Mouse (Mus musculus): ENCODE measurements around the gene Fam196a. TPM values are rescaled to one million over a fixed set of nuclear protein-coding genes. Genes with fewer than 3 reads are reported as not detected.

The Fam196a gene
- polyA plus RNA-seq, 2 experiments, result not detected

DNA sequence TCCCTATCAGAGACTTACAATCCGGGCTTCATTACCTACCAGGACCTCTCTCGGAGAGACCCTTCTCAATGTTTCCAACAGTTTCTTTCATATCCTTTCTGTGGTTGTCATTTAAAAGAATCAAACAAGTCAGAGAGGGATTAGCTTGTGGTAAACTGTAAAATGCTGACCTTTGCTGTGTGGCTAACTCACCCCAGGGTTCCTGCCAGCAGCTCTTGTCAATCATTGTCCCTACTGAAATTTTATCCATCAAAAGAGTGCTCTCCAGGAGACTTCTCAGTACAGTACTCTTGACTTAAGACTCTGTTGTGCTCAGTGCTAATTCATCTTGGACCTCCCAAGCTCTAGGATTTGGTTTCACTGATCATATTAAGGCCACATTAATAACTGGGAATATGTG, 36.2 kb downstream of the Fam196a start:
- ATAC-seq (ENCODE audit: insufficient read depth), result no peak
- DNase-seq (ENCODE audit: low read depth in 3 of 3, low spot score in 3 of 3), result no peak
- Histone ChIP-seq H3K27me3 (ENCODE audit: control insufficient read depth, insufficient read depth, low read length) (no peaks in the 10 kb centered on the region), H3K4me3 (ENCODE audit: insufficient read depth in 1 of 2, low read depth in 2 of 2, low read length in 2 of 2) (no peak overlapping the region), H3K27ac (no peak overlapping the region), H3K36me3 (replicated peaks; ENCODE audit: control insufficient read depth, insufficient read depth, low read depth) (no peaks in the 10 kb centered on the region), H3K9ac (replicated peaks) (no peak overlapping the region), H3K4me2 (ENCODE audit: low read depth) (no peak overlapping the region), H3K4me1 (replicated peaks; ENCODE audit: control insufficient read depth in 2 of 2, insufficient read depth in 2 of 2, low read length in 1 of 2) (no peaks in the 10 kb centered on the region), H3K9me3 (ENCODE audit: control insufficient read depth, low read length) (no peaks in the 10 kb centered on the region)
- no peak for TF ChIP-seq CTCF (IDR thresholded peaks at IDR 0.05; ENCODE audit: low read depth)
- no peak for TF ChIP-seq EP300 (IDR thresholded peaks at IDR 0.05; ENCODE audit: low read depth)
- 60% methylated on average over 2 of the region's 2 CpGs for WGBS (ENCODE audit: insufficient replicate concordance)

DNA sequence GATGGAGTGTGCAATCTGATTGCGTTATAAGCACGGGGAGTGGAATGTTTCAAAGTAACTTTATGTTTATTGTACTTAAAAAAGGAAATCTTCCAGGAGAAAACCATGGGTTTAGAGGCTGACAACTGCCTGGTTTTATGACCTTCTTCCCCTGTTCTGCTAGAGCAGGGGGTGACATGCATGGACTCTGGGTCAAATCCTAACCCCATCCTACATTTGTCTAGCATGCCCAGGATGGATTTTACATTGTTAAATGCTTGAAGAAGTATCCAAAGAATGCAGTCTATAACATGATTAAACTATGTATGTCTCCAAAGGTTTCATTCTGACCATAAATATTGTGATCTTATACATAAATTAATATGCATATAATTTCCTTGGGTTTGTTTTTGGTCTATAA, 38.8 kb downstream of the Fam196a start:
- ATAC-seq (ENCODE audit: insufficient read depth) (no peak), DNase-seq (ENCODE audit: low read depth in 3 of 3, low spot score in 3 of 3) (no peak)
- TF ChIP-seq CTCF (IDR thresholded peaks at IDR 0.05; ENCODE audit: low read depth) (no peak), EP300 (IDR thresholded peaks at IDR 0.05; ENCODE audit: low read depth) (no peak)
- H3K4me2 ChIP-seq (ENCODE audit: low read depth), result no peak overlapping the region
- WGBS (ENCODE audit: insufficient replicate concordance), result 69% methylated on average over 2 of the region's 2 CpGs
- no peaks in the 10 kb centered on the region for H3K27me3 ChIP-seq (ENCODE audit: control insufficient read depth, insufficient read depth, low read length)
- H3K4me1 ChIP-seq (replicated peaks; ENCODE audit: control insufficient read depth in 2 of 2, insufficient read depth in 2 of 2, low read length in 1 of 2), result no peaks in the 10 kb centered on the region
- no peak overlapping the region for H3K27ac ChIP-seq
- H3K9ac ChIP-seq (replicated peaks), result no peak overlapping the region
- no peaks in the 10 kb centered on the region for H3K9me3 ChIP-seq (ENCODE audit: control insufficient read depth, low read length)
- H3K4me3 ChIP-seq (ENCODE audit: insufficient read depth in 1 of 2, low read depth in 2 of 2, low read length in 2 of 2), result no peak overlapping the region
- H3K36me3 ChIP-seq (replicated peaks; ENCODE audit: control insufficient read depth, insufficient read depth, low read depth), result no peaks in the 10 kb centered on the region

- Histone ChIP-seq H3K4me1 (replicated peaks; ENCODE audit: control insufficient read depth in 2 of 2, insufficient read depth in 2 of 2, low read length in 1 of 2) (no peaks in the 10 kb centered on the region), H3K9ac (replicated peaks) (no peak overlapping the region), H3K4me3 (ENCODE audit: insufficient read depth in 1 of 2, low read depth in 2 of 2, low read length in 2 of 2) (no peak overlapping the region), H3K9me3 (ENCODE audit: control insufficient read depth, low read length) (no peaks in the 10 kb centered on the region), H3K27ac (no peak overlapping the region), H3K36me3 (replicated peaks; ENCODE audit: control insufficient read depth, insufficient read depth, low read depth) (no peaks in the 10 kb centered on the region), H3K4me2 (ENCODE audit: low read depth) (no peak overlapping the region), H3K27me3 (ENCODE audit: control insufficient read depth, insufficient read depth, low read length) (no peaks in the 10 kb centered on the region)
- WGBS (ENCODE audit: insufficient replicate concordance), result 46% methylated on average over 2 of the region's 2 CpGs
- ATAC-seq (ENCODE audit: insufficient read depth), result no peak
- no peak for DNase-seq (ENCODE audit: low read depth in 3 of 3, low spot score in 3 of 3)
- TF ChIP-seq EP300 (IDR thresholded peaks at IDR 0.05; ENCODE audit: low read depth) (no peak), CTCF (IDR thresholded peaks at IDR 0.05; ENCODE audit: low read depth) (no peak)
Observed at GRCm38 (mm10) chr7:134894604-134895003, 43.6 kb downstream of the Fam196a start.

GRCm38 (mm10) chr7:134892972-134893371, 45.3 kb downstream of the Fam196a start:
- no peaks in the 10 kb centered on the region for H3K27me3 ChIP-seq (ENCODE audit: control insufficient read depth, insufficient read depth, low read length)
- ATAC-seq (ENCODE audit: insufficient read depth), result no peak
- no peak overlapping the region for H3K4me2 ChIP-seq (ENCODE audit: low read depth)
- H3K4me1 ChIP-seq (replicated peaks; ENCODE audit: control insufficient read depth in 2 of 2, insufficient read depth in 2 of 2, low read length in 1 of 2), result no peaks in the 10 kb centered on the region
- no peaks in the 10 kb centered on the region for H3K9me3 ChIP-seq (ENCODE audit: control insufficient read depth, low read length)
- 65% methylated on average over 4 of the region's 4 CpGs for WGBS (ENCODE audit: insufficient replicate concordance)
- H3K9ac ChIP-seq (replicated peaks), result no peak overlapping the region
- DNase-seq (ENCODE audit: low read depth in 3 of 3, low spot score in 3 of 3), result no peak
- no peak overlapping the region for H3K4me3 ChIP-seq (ENCODE audit: insufficient read depth in 1 of 2, low read depth in 2 of 2, low read length in 2 of 2)
- TF ChIP-seq EP300 (IDR thresholded peaks at IDR 0.05; ENCODE audit: low read depth), result no peak
- TF ChIP-seq CTCF (IDR thresholded peaks at IDR 0.05; ENCODE audit: low read depth), result peak; percentile 52
- no peak overlapping the region for H3K27ac ChIP-seq
- H3K36me3 ChIP-seq (replicated peaks; ENCODE audit: control insufficient read depth, insufficient read depth, low read depth), result no peaks in the 10 kb centered on the region

DNA sequence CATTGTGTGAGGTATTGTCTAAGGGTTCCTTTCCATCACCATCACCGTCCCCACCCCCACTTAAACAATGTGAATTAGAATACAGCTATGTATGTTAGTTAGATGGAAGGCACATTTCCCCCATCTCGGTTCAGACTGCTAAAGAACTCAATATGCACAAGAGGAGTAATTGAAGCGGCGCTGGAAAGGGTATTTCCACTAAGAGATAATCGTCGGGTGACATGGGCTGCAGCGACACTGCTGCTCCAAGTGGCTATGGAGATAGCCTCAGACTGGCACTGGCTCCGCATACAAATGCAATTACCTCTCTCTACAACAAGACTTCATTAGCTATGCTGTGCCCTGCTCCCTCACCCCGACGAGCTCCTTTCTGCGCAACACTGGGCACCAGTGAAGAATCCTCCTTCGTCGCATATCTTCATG, 45.8 kb downstream of the Fam196a start:
- TF ChIP-seq EP300 (IDR thresholded peaks at IDR 0.05; ENCODE audit: low read depth), result no peak
- Histone ChIP-seq H3K27me3 (ENCODE audit: control insufficient read depth, insufficient read depth, low read length) (no peaks in the 10 kb centered on the region), H3K4me2 (ENCODE audit: low read depth) (no peak overlapping the region), H3K4me3 (ENCODE audit: insufficient read depth in 1 of 2, low read depth in 2 of 2, low read length in 2 of 2) (no peak overlapping the region), H3K9ac (replicated peaks) (no peak overlapping the region), H3K4me1 (replicated peaks; ENCODE audit: control insufficient read depth in 2 of 2, insufficient read depth in 2 of 2, low read length in 1 of 2) (no peaks in the 10 kb centered on the region), H3K36me3 (replicated peaks; ENCODE audit: control insufficient read depth, insufficient read depth, low read depth) (no peaks in the 10 kb centered on the region), H3K9me3 (ENCODE audit: control insufficient read depth, low read length) (no peaks in the 10 kb centered on the region), H3K27ac (no peak overlapping the region)
- ATAC-seq (ENCODE audit: insufficient read depth), result no peak
- 72% methylated on average over 13 of the region's 13 CpGs for WGBS (ENCODE audit: insufficient replicate concordance)
- DNase-seq (ENCODE audit: low read depth in 3 of 3, low spot score in 3 of 3), result no peak
